Mouse (Mus musculus) layer of hippocampus, postnatal 10 days (tissue): Measurements from ENCODE around the gene Btn2a2. TPM values are rescaled to one million over a fixed set of nuclear protein-coding genes. Genes with fewer than 3 reads are reported as not detected.

Experiments
- DNase-seq, 2 experiments: peaks; one replicate each; pipeline ENCODE4 v3.0.0; 2021; ENCODE audit warnings: low spot score in 2 of 2
- microRNA-seq, 2 experiments: library from miRNA; unstranded; fragments of <30 nt; microRNA quantifications; one replicate each; pipeline ENCODE4 v1.2.0; 2021
- total RNA-seq, 2 experiments: library from RNA; stranded (reverse); gene quantifications; 2 replicates each; pipeline ENCODE4 v1.2.3; 2021

The Btn2a2 gene
- total RNA-seq, 2 experiments from 2014 or later: 0.53 to 0.58 TPM

DNA sequence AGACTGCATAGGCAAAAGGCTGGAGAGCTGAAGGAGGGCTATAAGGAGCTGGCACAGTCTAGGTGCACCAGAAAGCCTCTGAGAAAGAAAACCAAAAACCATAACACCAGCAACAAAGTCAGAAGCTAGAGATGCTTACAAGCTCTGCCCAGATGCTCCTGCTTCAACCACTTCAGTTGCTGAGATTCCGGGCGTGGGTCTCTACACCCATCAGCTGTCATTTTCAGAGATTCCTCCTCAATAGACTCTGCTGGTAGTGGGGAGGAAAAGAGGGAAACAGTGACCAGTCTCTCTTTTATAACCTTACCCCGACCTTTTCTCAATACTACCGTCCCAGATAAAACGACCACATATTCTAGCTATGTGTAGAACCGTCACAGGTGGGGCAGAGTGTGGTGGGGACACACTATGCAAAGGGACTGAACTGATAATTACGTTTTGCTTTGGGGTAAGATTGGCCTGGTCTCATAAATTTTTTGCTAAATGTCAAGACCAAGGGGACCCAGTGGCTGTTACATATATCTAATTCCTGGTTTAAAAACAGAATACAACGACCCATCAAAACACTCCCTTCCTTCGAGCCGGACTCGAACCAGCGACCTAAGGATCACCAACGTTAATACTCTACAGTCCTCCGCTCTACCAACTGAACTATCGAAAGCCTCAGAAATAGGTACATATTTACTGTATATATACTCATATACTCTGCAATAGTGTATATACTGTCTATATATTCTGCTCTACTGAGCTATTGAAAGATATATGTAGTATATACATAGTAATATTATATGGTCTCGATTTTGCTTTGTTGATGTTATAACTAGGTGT lies 60.3 kb downstream of the Btn2a2 start:
- no peak for DNase-seq

Small RNAs within 50 kb of the gene (microRNA-seq; reads per million reads assigned to microRNA genes)
- gene Gm44297 (0 reads per million in 2 experiments), gene n-TStga1 (0.20 to 0.22 reads per million in 2 experiments)

Other genes with a start within 250 kb of the Btn2a2 start
- not detected for gene Vmn1r223, start 241.7 kb downstream of the Btn2a2 start, total RNA-seq
- 10 to 100 TPM; 37.0 to 40.8 TPM for gene Zfp322a, start 119.6 kb downstream of the Btn2a2 start, total RNA-seq
- gene Abt1, start 65.0 kb downstream of the Btn2a2 start, total RNA-seq: 1 to 10 TPM; 7.0 to 7.5 TPM
- gene Btn1a1, start 23.0 kb downstream of the Btn2a2 start, total RNA-seq: not detected
- gene Hist1h4h, start 42.2 kb upstream of the Btn2a2 start, total RNA-seq: 100 to 1,000 TPM; 280 to 315 TPM
- 10 to 100 TPM; 45.7 to 51.3 TPM for gene Hist1h2af, start 45.0 kb upstream of the Btn2a2 start, total RNA-seq
- gene Hist1h3g, start 46.6 kb upstream of the Btn2a2 start, total RNA-seq: 10 to 100 TPM; 19.1 to 19.9 TPM
- 1 to 10 TPM; 5.1 TPM for gene Hist1h2bh, start 54.5 kb upstream of the Btn2a2 start, total RNA-seq
- gene Hist1h3f, start 55.2 kb upstream of the Btn2a2 start, total RNA-seq: 10 to 100 TPM; 28.3 to 32.7 TPM
- 100 to 1,000 TPM; 140 to 182 TPM for gene Hist1h4f, start 62.8 kb upstream of the Btn2a2 start, total RNA-seq
- 1 to 10 TPM; 6.4 to 6.6 TPM for gene Hist1h1d, start 64.4 kb upstream of the Btn2a2 start, total RNA-seq
- 10 to 100 TPM; 77.0 to 85.3 TPM for gene Hist1h3e, start 73.5 kb upstream of the Btn2a2 start, total RNA-seq
- gene Hist1h2ae, start 82.4 kb upstream of the Btn2a2 start, total RNA-seq: 10 to 100 TPM; 13.0 to 14.0 TPM
- 100 to 1,000 TPM; 105 to 126 TPM for gene Hist1h2bg, start 82.5 kb upstream of the Btn2a2 start, total RNA-seq
- 10 to 100 TPM; 44.2 to 62.6 TPM for gene Hist1h2bf, start 85.3 kb upstream of the Btn2a2 start, total RNA-seq
- gene Hist1h2ad, start 85.5 kb upstream of the Btn2a2 start, total RNA-seq: 1 to 10 TPM; 5.3 to 5.6 TPM
- gene Hist1h3d, start 86.9 kb upstream of the Btn2a2 start, total RNA-seq: 10 to 100 TPM; 13.0 to 15.0 TPM
- 100 to 1,000 TPM; 147 to 163 TPM for gene Hist1h4d, start 92.7 kb upstream of the Btn2a2 start, total RNA-seq
- 1 to 10 TPM; 6.7 to 8.4 TPM for gene Hist1h2be, start 132.3 kb upstream of the Btn2a2 start, total RNA-seq
- gene Hist1h1e, start 133.7 kb upstream of the Btn2a2 start, total RNA-seq: 10 to 100 TPM; 69.3 to 81.5 TPM
- 1 to 10 TPM; 2.6 to 3.3 TPM for gene Hist1h2ac, start 195.1 kb upstream of the Btn2a2 start, total RNA-seq
- gene Hist1h2bc, start 195.3 kb upstream of the Btn2a2 start, total RNA-seq: 10 to 100 TPM; 27.9 to 28.0 TPM
- gene Hist1h1t, start 207.0 kb upstream of the Btn2a2 start, total RNA-seq: not detected
- gene Hist1h4c, start 209.6 kb upstream of the Btn2a2 start, total RNA-seq: 100 to 1,000 TPM; 102 to 111 TPM
- gene Hfe, start 222.0 kb upstream of the Btn2a2 start, total RNA-seq: 1 to 10 TPM; 3.4 to 5.9 TPM
- gene Hist1h1c, start 250.0 kb upstream of the Btn2a2 start, total RNA-seq: 100 to 1,000 TPM in 1 of 2 experiments, 10 to 100 TPM in 1; 87.1 to 106 TPM